Mouse (Mus musculus) heart, adult 2 months (tissue): Measurements from ENCODE around the gene Ankrd11. TPM values are rescaled to one million over a fixed set of nuclear protein-coding genes. Genes with fewer than 3 reads are reported as not detected.

Experiments used
- DNase-seq, 2 experiments: peaks; one replicate each; pipeline ENCODE4 v3.0.0; 2021
- H3K27ac ChIP-seq: fragments of 200-600 bp; 2 replicates; pipeline ENCODE4 v1.8.1; 2022
- H3K27me3 ChIP-seq: fragments of 200-500 bp; 2 replicates; pipeline ENCODE4 v1.6.1; 2012; ENCODE audit warnings: mild to moderate bottlenecking, low read length, inconsistent platforms, mixed read lengths; ENCODE audit not compliant: control insufficient read depth, insufficient read depth
- H3K36me3 ChIP-seq: fragments of 200-500 bp; 2 replicates; pipeline ENCODE4 v1.6.1; 2012; ENCODE audit warnings: low read length, inconsistent platforms; ENCODE audit not compliant: control insufficient read depth, insufficient read depth
- H3K4me1 ChIP-seq: fragments of 200-500 bp; 2 replicates; pipeline ENCODE4 v1.6.1; 2011; ENCODE audit warnings: low read length; ENCODE audit not compliant: control insufficient read depth, insufficient read depth
- H3K4me3 ChIP-seq: fragments of 200-600 bp; 2 replicates; pipeline ENCODE4 v1.8.1; 2022
- H3K79me2 ChIP-seq: fragments of 200-500 bp; replicated peaks from 2 replicates; pipeline ENCODE4 v1.6.1; 2012; ENCODE audit warnings: mild to moderate bottlenecking, inconsistent platforms, low read length, moderate library complexity, mixed read lengths; ENCODE audit not compliant: control insufficient read depth, insufficient read depth
- H3K9ac ChIP-seq: fragments of 200-500 bp; 2 replicates; pipeline ENCODE4 v1.6.1; 2012; ENCODE audit warnings: low read depth, mild to moderate bottlenecking, control low read depth, inconsistent platforms, low read length, mixed read lengths
- CTCF ChIP-seq: fragments of 200-600 bp; IDR thresholded peaks from 2 replicates; pipeline ENCODE4 v1.8.1; 2022; ENCODE audit warnings: antibody characterized with exemption, mild to moderate bottlenecking, moderate library complexity
- EP300 ChIP-seq: fragments of 200-500 bp; IDR thresholded peaks from 2 replicates; pipeline ENCODE4 v1.6.1; 2011; ENCODE audit warnings: low read depth, low read length, control low read depth; ENCODE audit not compliant: insufficient read depth
- POLR2A ChIP-seq: fragments of 200-500 bp; IDR thresholded peaks from 2 replicates; pipeline ENCODE4 v1.6.1; 2011; ENCODE audit warnings: mild to moderate bottlenecking, low read depth, low read length, control low read depth; ENCODE audit not compliant: insufficient read depth
- WGBS: fragments of 180-500 bp; shearing (Covaris S2); methylation state at CpG from one replicate; pipeline ENCODE4 v1.1.7; 2018; 5-methylcytosine and 5-hydroxymethylcytosine counted together
- intact Hi-C: fragments of 180-260 bp; cut with DNase I; formaldehyde crosslinking; loops from one replicate; pipeline ENCODE4 v1.15.1; 2025
- polyA plus RNA-seq: library from polyadenylated mRNA; depleted of rRNA; stranded (reverse); fragments of >200 nt; gene quantifications from 2 replicates; pipeline ENCODE4 v1.2.3, GENCODE M21; 2012; rRNA removed
- total RNA-seq, 2 experiments: library from RNA; stranded (reverse); gene quantifications; 2 replicates each; pipeline ENCODE4 v1.2.3; 2021

Ankrd11 gene
- total and polyA plus RNA-seq, 3 experiments, result 34.4 to 76.3 (median 68.0) TPM

DNA sequence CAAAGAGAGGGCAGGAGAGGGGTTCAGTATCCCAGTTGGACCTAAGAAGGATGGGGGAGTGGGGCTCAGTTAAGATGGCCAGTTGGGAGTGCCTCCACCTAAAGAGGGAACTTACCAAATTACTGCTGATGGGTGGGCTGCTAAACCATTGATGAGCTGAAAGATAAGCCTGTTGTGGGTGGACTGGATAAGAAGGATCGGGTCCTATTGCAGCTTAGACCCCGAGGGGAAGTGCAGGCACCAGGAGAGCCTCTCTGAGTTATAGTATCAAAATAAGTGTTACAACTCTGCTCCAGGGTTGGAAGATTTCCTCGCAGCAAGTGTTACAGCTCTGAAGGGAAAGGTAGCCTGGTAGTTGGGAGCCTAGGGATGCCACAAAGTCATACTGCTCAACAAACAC lies 197.9 kb downstream of the Ankrd11 start:
- TF ChIP-seq POLR2A (no peak), CTCF (no peak), EP300 (no peak)
- H3K36me3 ChIP-seq, result no peaks in the 10 kb centered on the region
- no peak overlapping the region for H3K27ac ChIP-seq
- no peak overlapping the region for H3K9ac ChIP-seq
- WGBS, result 68% methylated on average over 3 of the region's 3 CpGs
- DNase-seq, result no peak
- H3K79me2 ChIP-seq, result no peaks in the 10 kb centered on the region
- intact Hi-C loops, result no loop called here
- no peak overlapping the region for H3K4me3 ChIP-seq
- no peaks in the 10 kb centered on the region for H3K4me1 ChIP-seq
- peaks cover 1% of the 10 kb centered on the region; the same call in 1 of the 2 replicates for H3K27me3 ChIP-seq

DNA sequence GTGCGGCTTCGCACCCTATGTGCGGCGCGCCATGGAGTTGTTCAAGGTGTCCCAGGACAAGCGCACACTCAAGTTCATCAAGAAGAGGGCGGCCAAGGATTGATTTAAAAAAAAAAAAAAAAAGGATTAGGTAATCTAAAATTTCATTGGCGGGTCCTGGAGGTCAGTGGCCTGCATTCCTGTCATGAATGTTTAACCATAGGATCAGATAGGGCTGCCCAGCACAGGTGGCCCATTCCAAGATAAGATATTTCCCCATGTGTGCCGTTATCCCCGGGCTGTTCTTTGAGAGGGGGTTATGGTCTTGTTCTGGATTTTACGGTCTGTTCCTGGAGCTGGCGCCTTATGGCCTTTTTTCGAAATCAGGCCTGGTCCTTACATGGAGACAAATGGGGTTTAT lies 205.4 kb downstream of the Ankrd11 start:
- 89% methylated on average over 13 of the region's 13 CpGs for WGBS
- intact Hi-C loops, result loop anchor here (5.0 kb wide), 1 partner anchor 366 kb away; no protein-coding TSS in a partner anchor

DNA sequence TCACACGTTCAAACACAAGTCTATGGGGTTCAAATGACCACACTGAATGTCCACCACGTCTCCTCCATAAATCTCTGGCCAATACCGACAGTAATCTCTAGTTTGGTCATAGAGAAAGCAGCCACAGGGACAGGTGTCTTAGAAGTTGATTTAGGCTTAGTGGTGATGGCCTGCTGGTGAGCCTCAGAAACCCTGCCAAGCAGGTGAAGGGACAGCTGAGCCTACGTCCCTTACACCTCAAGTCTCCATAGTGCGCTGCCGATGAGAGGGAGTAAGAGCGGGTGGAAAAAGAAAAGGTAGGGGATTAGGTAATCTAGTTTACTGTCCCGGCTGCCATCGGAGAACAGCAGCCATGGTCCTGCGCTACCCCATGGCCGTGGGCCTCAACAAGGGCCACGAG lies 205.9 kb downstream of the Ankrd11 start:
- Histone ChIP-seq H3K36me3 (no peaks in the 10 kb centered on the region), H3K27ac (no peak overlapping the region), H3K79me2 (no peaks in the 10 kb centered on the region), H3K4me1 (no peaks in the 10 kb centered on the region), H3K9ac (no peak overlapping the region), H3K27me3 (no peaks in the 10 kb centered on the region; the same call in 1 of the 2 replicates), H3K4me3 (no peak overlapping the region)
- WGBS, result 90% methylated on average over 12 of the region's 12 CpGs
- no peak for TF ChIP-seq CTCF
- TF ChIP-seq EP300, result no peak
- no peak for TF ChIP-seq POLR2A
- no peak for DNase-seq
- intact Hi-C loops, result loop anchor here (5.0 kb wide), 1 partner anchor 366 kb away; no protein-coding TSS in a partner anchor

More for the DNA sequence above, 205.4 kb downstream of the Ankrd11 start:
- H3K27me3 ChIP-seq, result no peaks in the 10 kb centered on the region; the same call in 1 of the 2 replicates
- no peak overlapping the region for H3K9ac ChIP-seq
- no peak overlapping the region for H3K27ac ChIP-seq
- H3K4me3 ChIP-seq, result no peak overlapping the region
- H3K36me3 ChIP-seq, result no peaks in the 10 kb centered on the region
- no peak for TF ChIP-seq CTCF
- TF ChIP-seq POLR2A, result no peak
- no peak for TF ChIP-seq EP300
- H3K4me1 ChIP-seq, result no peaks in the 10 kb centered on the region
- no peaks in the 10 kb centered on the region for H3K79me2 ChIP-seq
- DNase-seq, result no peak

DNA sequence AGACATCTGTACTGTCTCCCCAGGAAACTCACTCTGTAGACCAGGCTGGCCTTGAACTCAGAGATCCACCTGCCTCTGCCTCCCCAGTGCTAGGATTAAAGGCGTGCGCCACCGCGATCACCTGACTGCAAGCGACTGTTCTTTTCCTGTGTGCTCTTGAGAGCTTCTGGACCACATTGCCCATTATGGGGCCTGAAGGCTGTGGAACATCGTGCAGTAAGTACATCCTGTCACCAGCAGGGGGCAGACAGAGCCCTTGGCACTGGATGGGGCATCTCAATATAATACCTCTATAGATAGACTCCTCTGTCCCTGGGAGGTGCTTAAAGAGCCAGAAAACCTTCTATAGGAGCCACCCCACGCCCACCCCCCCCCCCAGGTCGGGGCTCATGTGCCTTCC lies 207.1 kb downstream of the Ankrd11 start:
- no peaks in the 10 kb centered on the region for H3K27me3 ChIP-seq
- peak; percentile 68 to 74 for DNase-seq
- intact Hi-C loops, result loop anchor here (1.0 to 5.0 kb wide), 2 partner anchors 229 to 367 kb away; no protein-coding TSS in a partner anchor
- WGBS, result 16% methylated on average over 8 of the region's 8 CpGs
- H3K9ac ChIP-seq, result no peak overlapping the region
- no peak overlapping the region for H3K27ac ChIP-seq
- peak; percentile 82 for TF ChIP-seq CTCF
- TF ChIP-seq POLR2A, result no peak
- 0 out of 2 replicates have a peak, but pooled peaks have one; percentile 39 for TF ChIP-seq EP300
- H3K79me2 ChIP-seq, result no peaks in the 10 kb centered on the region
- no peaks in the 10 kb centered on the region; the same call in 1 of the 2 replicates for H3K4me1 ChIP-seq
- H3K4me3 ChIP-seq, result no peak overlapping the region
- H3K36me3 ChIP-seq, result no peaks in the 10 kb centered on the region

DNA sequence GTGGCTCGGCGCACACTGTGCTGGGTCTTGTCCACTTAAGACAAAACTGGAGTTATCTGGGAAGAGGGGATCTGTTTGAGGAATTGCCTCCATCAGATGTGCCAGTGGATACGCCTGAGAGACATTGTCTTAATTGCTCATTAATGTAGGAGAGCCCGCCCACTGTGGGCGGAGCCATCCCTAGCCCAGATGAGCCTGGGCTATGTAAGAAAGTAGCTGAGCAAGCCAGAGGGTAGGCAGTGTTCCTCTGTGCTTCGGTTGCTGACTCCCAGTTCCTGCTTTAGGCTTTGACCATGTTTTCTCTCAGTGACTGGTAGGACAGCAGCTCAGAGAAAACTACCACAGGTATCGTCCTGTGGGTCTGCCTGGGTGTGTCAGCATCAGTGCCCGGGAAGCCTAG lies 207.7 kb downstream of the Ankrd11 start:
- DNase-seq, result no peak
- no peaks in the 10 kb centered on the region for H3K36me3 ChIP-seq
- no peak overlapping the region for H3K9ac ChIP-seq
- no peak overlapping the region for H3K27ac ChIP-seq
- no peaks in the 10 kb centered on the region for H3K79me2 ChIP-seq
- H3K4me3 ChIP-seq, result no peak overlapping the region
- no peaks in the 10 kb centered on the region for H3K27me3 ChIP-seq
- TF ChIP-seq CTCF, result no peak
- no peak for TF ChIP-seq EP300
- TF ChIP-seq POLR2A, result no peak
- intact Hi-C loops, result no loop called here
- 81% methylated on average over 8 of the region's 8 CpGs for WGBS
- no peaks in the 10 kb centered on the region; the same call in 1 of the 2 replicates for H3K4me1 ChIP-seq

Other genes with a start within 250 kb of the Ankrd11 start
- gene Cdh15, start 194.3 kb downstream of the Ankrd11 start, total RNA-seq, result not detected
- not detected in 2 replicates for gene Cdh15, start 194.3 kb downstream of the Ankrd11 start, polyA plus RNA-seq
- gene Spg7, start 20.7 kb upstream of the Ankrd11 start, total RNA-seq, result 10 to 100 TPM; 74.4 to 88.2 TPM
- 95.9 and 113 TPM in 2 replicates for gene Spg7, start 20.7 kb upstream of the Ankrd11 start, polyA plus RNA-seq
- gene Rpl13, start 60.1 kb upstream of the Ankrd11 start, total RNA-seq, result 100 to 1,000 TPM; 418 to 463 TPM
- 440 and 616 TPM in 2 replicates for gene Rpl13, start 60.1 kb upstream of the Ankrd11 start, polyA plus RNA-seq
- gene Cpne7, start 75.1 kb upstream of the Ankrd11 start, total RNA-seq, result under 1 TPM; 0.18 to 0.91 TPM
- 0.91 and 1.7 TPM in 2 replicates for gene Cpne7, start 75.1 kb upstream of the Ankrd11 start, polyA plus RNA-seq
- gene Sult5a1, start 116.0 kb upstream of the Ankrd11 start, total RNA-seq, result under 1 TPM; 0.27 to 0.91 TPM
- gene Sult5a1, start 116.0 kb upstream of the Ankrd11 start, polyA plus RNA-seq, result 2.3 and 5.3 TPM in 2 replicates
- 10 to 100 TPM; 35.4 to 55.0 TPM for gene Dpep1, start 144.0 kb upstream of the Ankrd11 start, total RNA-seq
- gene Dpep1, start 144.0 kb upstream of the Ankrd11 start, polyA plus RNA-seq, result 80.1 and 103 TPM in 2 replicates
- 10 to 100 TPM; 56.3 to 58.3 TPM for gene Chmp1a, start 170.5 kb upstream of the Ankrd11 start, total RNA-seq
- 63.9 and 81.4 TPM in 2 replicates for gene Chmp1a, start 170.5 kb upstream of the Ankrd11 start, polyA plus RNA-seq
- 10 to 100 TPM; 25.6 to 29.4 TPM for gene Spata33, start 170.6 kb upstream of the Ankrd11 start, total RNA-seq
- gene Spata33, start 170.6 kb upstream of the Ankrd11 start, polyA plus RNA-seq, result 16.2 and 16.4 TPM in 2 replicates
- gene Cdk10, start 182.6 kb upstream of the Ankrd11 start, total RNA-seq, result 10 to 100 TPM; 18.4 to 22.9 TPM
- 32.4 and 37.0 TPM in 2 replicates for gene Cdk10, start 182.6 kb upstream of the Ankrd11 start, polyA plus RNA-seq
- gene Spata2l, start 194.0 kb upstream of the Ankrd11 start, total RNA-seq, result 1 to 10 TPM; 6.0 to 7.5 TPM
- gene Spata2l, start 194.0 kb upstream of the Ankrd11 start, polyA plus RNA-seq, result 6.7 and 7.0 TPM in 2 replicates
- 10 to 100 TPM in 1 of 2 experiments, 1 to 10 TPM in 1; 9.3 to 11.2 TPM for gene Zfp276, start 211.9 kb upstream of the Ankrd11 start, total RNA-seq
- gene Zfp276, start 211.9 kb upstream of the Ankrd11 start, polyA plus RNA-seq, result 16.1 and 20.5 TPM in 2 replicates
- gene Vps9d1, start 212.1 kb upstream of the Ankrd11 start, total RNA-seq, result 10 to 100 TPM; 22.6 to 34.3 TPM
- gene Vps9d1, start 212.1 kb upstream of the Ankrd11 start, polyA plus RNA-seq, result 44.0 and 52.1 TPM in 2 replicates